Mouse (Mus musculus): Measurements from ENCODE around the gene Tbpl1. TPM values are rescaled to one million over a fixed set of nuclear protein-coding genes. Genes with fewer than 3 reads are reported as not detected.

Gene Tbpl1
- polyA plus RNA-seq, 1 experiment from 2014 or later: 124 TPM

DNA sequence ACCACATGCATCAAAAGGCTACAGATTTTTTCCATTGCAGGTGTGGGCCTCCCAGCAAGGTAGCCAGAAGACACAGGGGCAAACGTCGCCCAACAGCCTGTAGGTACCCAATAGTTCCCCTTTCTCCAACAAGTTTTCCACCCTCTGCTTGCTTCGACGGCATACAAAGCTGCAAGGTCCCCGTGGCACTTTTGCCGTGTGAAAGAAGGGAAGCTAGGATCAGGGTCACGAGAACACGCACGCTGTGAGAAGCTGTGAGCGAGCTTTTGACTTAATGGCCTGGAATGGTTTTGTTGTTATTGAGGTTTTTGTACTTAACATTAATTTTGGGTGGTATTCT, 72.4 kb downstream of the Tbpl1 start:
- Histone ChIP-seq H3K27me3 (no peaks in the 10 kb centered on the region), H3K4me2 (replicated peaks) (0 out of 2 replicates have a peak overlapping the region, but pooled peaks have one; percentile 26), H3K4me3 (replicated peaks) (no peak overlapping the region), H3K4me1 (replicated peaks) (peaks cover 21% of the 10 kb centered on the region), H3K27ac (peak overlapping the region; percentile 71), H3K9ac (replicated peaks) (no peak overlapping the region), H3K9me3 (no peaks in the 10 kb centered on the region), H3K36me3 (no peaks in the 10 kb centered on the region)
- no peak for ATAC-seq
- WGBS: 69% methylated on average over 10 of the region's 10 CpGs

DNA sequence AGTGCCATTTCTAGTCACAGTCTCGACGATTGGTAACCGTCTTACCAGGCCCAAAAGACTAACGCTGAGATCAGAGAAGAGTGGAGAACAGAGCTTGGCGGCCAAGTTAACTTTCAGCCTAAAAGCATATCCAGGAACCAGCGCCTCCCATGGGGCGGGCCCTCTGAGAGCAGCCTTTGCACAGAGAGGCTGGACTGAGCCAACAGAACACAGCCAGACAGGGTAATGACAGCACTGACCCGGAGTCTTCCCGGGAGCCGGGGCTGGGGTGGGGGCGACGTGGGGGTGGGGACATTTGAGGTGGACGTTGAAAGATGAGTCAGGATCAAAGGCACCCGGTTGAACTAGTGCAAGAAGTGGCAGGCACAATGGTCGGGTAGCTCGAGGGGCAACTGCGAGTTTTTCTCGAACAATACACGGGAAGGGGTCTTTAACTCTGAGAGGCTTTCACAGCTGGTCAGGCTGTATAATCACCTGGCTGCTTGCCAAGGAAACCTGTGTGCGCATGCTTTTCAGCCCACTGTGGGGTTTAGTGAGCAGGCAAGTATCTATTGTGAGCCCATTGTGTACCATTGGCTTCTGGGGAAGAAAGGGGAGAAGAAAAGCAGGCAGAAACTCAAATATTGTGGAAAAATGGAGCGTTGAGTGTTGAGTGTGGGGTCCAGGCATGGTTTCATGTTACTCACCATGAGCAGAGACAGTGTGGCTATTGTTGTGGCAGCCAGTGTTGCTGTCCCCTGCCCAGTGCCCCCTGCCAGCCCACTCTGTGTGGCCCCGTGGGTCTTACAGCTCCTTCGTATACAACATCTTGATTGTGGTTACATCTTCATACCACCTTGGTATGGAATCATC, 73.0 kb downstream of the Tbpl1 start:
- H3K4me3 ChIP-seq (replicated peaks): no peak overlapping the region
- peaks cover 21% of the 10 kb centered on the region for H3K4me1 ChIP-seq (replicated peaks)
- no peaks in the 10 kb centered on the region for H3K9me3 ChIP-seq
- H3K4me2 ChIP-seq (replicated peaks): peak overlapping the region; percentile 26
- H3K36me3 ChIP-seq: no peaks in the 10 kb centered on the region
- no peak overlapping the region for H3K9ac ChIP-seq (replicated peaks)
- H3K27ac ChIP-seq: peak overlapping the region; percentile 71
- WGBS: 17% methylated on average over 23 of the region's 23 CpGs
- H3K27me3 ChIP-seq: no peaks in the 10 kb centered on the region
- ATAC-seq: peak; percentile 96

Small RNA genes within 50 kb of the gene (microRNA-seq; reads per million reads assigned to microRNA genes)
- gene Mir7663: 6.6 reads per million, percentile 22 among the genes with 10 or more reads in this experiment

Other genes starting within 250 kb of the Tbpl1 start
- 3.5 and 4.2 TPM in 2 replicates for gene Slc2a12, start 86.9 kb downstream of the Tbpl1 start, polyA plus RNA-seq (2015; fragmentation: Nextera tagmentation; extraction: Ambion mirVana)
- 0.32 and 0.41 TPM in 2 replicates for gene Tcf21, start 88.2 kb upstream of the Tbpl1 start, polyA plus RNA-seq (2015; fragmentation: Nextera tagmentation; extraction: Ambion mirVana)